Mouse (Mus musculus): Measurements from ENCODE around the gene Lpxn. TPM values are rescaled to one million over a fixed set of nuclear protein-coding genes. Genes with fewer than 3 reads are reported as not detected.

The Lpxn gene
- under 1 TPM in 1 of 2 experiments, not detected in 1; 0.17 TPM for total RNA-seq (2021)
- long read RNA-seq, experiment 1, result 0 reads
- long read RNA-seq, experiment 2, result 0 reads

DNA sequence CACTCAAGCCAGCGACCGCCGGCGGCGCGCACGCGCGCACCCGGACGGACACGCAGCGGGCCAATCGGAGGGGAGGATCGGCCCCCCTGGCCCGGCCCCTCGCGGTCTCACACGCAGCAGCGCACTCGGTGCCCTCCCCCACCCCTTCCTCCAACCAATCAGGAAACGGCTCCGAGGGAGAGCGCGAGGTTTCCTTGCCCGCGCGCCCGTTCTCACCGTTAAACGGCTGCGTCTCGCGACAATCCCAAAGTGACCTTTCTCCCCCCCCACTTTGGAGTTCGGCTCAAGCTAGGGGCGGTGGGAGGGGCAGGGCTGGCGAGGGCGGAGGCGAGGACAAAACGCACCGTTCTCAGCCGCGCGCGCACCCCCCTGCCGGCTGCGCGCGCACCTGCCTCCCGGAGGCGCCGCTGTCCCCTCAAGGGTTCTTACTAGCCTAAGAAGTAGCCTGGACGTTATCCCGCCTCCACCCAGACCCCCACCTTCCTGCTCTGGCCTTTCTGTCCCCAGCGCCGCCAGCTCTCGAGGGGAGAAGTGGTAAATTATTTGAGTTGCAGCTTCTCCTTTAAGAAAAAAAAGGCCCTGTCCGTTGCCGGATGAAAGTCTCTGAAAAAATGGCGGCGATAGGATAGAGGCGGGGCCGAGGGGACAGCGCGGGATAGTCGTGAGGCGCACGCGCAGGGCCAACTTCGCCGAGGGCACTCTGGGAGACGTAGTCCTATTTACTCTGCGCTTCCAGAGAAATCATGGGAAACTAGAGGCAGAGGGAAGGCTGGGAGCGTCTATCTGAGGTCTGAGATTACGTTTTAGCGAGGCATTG, at the start of gene Lpxn, which contains the start of gene Zfp91:
TSS of gene Lpxn (plus strand) at position 683 of the 817 bp plus-strand sequence.
TSS of gene Zfp91 (minus strand) at position 616 of the 817 bp plus-strand sequence.
- DNase-seq, result peak; percentile 99
- Histone ChIP-seq H3K4me3 (peak within 1 kb of the TSS; percentile 97), H3K27ac (peak within 1 kb of the TSS; percentile 99)
- intact Hi-C loops (cut with DNase I), result loop anchor here (5.0 to 10.0 kb wide), 3 partner anchors 73 to 783 kb away; partner anchors contain the start of gene Gm4952
- peak; percentile 10 for TF ChIP-seq CTCF (IDR thresholded peaks at IDR 0.05)

DNA sequence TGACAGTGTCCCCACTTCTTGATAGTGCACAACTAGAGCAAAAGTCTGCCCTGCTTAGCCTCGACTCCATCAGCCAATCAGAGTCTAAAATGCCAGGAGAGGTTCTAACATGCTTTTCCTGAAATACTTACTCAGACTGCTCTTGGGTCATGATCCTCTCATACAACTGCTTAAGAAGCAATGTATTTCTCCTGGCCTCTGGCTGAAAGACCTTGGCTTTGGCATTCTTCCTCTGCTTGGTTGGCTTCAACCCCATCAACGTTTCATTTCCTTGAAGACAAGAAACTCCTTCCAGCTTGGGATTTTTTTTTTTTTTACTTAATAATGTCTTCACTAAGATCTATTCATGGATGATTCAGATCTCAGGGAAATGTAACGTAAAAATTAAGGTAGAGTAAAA, 39.7 kb upstream of the Lpxn start:
- no peak for TF ChIP-seq CTCF (IDR thresholded peaks at IDR 0.05)
- intact Hi-C loops (cut with DNase I), result no loop called here
- Histone ChIP-seq H3K27ac (no peak overlapping the region), H3K4me3 (no peak overlapping the region)
- DNase-seq, result no peak

DNA sequence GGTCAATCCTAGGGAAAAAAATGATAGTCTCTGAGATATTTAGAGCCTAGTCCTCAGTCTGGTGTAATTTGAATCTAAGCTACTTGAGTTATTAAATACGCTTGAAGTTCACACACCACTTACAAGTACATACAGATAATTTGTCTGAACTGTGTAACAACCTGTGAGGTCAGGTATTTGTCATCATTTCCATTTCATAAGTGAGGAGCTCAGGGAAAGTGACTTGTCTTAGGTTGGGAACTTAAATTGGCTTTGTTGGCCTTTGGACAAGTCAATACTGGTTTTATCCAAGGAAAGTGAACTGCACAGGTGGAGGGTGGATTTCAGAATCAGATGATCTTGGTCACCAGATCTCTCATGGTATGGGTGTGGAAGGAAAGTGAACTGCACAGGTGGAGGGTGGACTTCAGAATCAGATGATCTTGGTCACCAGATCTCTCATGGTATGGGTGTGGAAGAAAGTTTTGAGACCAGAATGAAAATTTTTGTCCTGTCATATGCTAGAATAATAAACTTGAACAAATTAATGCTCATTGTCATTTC, 37.0 kb upstream of the Lpxn start:
- H3K27ac ChIP-seq, result no peak overlapping the region
- no peak for DNase-seq
- intact Hi-C loops (cut with DNase I), result no loop called here
- H3K4me3 ChIP-seq, result no peak overlapping the region
- no peak for TF ChIP-seq CTCF (IDR thresholded peaks at IDR 0.05)

DNA sequence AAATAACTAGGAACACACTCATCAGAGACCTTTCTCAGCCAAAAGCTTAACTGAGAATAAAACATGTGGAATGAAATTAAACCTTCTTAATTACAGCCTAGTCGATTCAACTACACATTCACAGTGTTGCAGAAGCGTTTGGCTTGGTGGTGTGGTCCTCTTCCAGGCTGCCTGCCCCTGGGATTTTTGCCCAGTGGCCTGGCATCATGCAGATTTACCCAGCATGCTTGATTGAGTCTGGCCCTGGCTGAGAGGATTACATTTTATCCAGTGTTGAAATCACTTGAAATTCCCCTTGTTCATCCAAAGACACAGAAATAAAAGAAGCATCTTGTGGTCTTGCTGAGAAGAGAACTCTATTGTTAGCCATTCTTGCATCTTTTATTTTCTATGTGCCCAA, 36.3 kb upstream of the Lpxn start:
- Histone ChIP-seq H3K4me3 (no peak overlapping the region), H3K27ac (no peak overlapping the region)
- peak; percentile 72 for DNase-seq
- intact Hi-C loops (cut with DNase I), result loop anchor here (5.0 kb wide), 1 partner anchor 58 kb away; no protein-coding TSS in a partner anchor
- TF ChIP-seq CTCF (IDR thresholded peaks at IDR 0.05), result no peak

DNA sequence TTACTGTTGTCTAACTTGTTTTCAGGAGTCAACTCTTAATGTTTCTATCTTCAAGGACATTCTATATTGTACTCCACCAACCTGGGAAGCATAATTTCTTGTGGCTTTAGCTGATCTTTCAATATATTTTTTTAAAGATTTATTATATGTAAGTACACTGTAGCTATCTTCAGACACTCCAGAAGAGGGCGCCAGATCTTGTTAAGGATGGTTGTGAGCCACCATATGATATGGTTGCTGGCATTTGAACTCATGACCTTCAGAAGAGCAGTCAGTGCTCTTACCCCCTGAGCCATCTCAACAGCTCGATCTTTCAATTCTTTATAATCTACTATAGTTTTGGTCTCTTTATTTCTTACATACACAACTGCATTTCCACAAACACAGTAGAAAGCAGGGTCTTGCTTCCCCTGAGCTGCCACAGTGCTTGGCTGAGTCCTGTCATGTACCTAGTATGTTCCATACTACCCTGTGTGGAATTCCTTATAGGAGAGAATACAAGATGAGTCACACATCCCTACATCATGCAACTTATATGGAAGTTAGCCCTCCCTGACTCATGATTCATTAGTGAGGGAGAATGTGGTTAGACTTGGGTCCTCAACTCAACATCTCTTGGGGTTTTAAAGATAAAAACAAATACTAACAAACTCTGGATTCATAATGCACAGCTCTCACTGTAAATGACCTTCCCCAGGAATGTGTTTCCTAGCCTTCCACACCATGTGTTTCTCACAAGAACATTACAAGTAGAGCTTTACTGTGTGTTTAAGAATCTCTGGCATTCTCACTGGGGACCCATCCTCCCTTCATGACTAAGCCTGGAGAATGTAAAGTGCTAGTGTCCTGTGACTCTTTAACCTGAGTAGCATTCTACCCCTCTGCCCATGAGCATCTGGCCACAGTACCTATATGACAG, 33.5 kb upstream of the Lpxn start:
- Histone ChIP-seq H3K4me3 (no peak overlapping the region), H3K27ac (no peak overlapping the region)
- DNase-seq, result no peak
- peak; percentile 66 for TF ChIP-seq CTCF (IDR thresholded peaks at IDR 0.05)
- intact Hi-C loops (cut with DNase I), result loop anchor here (5.0 kb wide), 1 partner anchor 55 kb away; no protein-coding TSS in a partner anchor

DNA sequence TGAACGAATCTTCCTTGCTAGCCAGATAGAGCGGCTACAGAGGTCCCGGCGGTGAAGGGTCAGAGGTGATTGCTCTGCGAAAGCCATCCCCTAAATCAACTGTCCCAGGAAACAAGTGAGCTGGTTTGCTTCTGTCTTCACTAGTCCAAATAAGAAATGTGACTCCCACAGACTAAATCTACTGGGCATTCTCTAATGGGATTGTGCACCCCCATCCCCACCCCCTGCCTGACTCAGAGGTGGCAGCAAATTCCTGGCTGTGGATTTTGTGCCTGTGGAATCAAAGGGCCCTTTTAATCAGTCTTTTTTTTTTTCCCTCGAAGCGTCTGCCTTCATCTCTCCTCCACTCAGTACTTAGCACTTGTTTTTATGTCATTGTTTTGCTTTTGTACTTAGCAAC, 30.7 kb upstream of the Lpxn start, which contains the start of gene Cntf:
TSS of gene Cntf (minus strand) at position 325 of the 400 bp plus-strand sequence.
- DNase-seq, result no peak
- TF ChIP-seq CTCF (IDR thresholded peaks at IDR 0.05), result no peak
- peak within 1 kb of the TSS; percentile 44; the same call in 1 of the 2 replicates for H3K27ac ChIP-seq
- peak within 1 kb of the TSS; percentile 13; the same call in 1 of the 2 replicates for H3K4me3 ChIP-seq
- intact Hi-C loops (cut with DNase I), result no loop called here

DNA sequence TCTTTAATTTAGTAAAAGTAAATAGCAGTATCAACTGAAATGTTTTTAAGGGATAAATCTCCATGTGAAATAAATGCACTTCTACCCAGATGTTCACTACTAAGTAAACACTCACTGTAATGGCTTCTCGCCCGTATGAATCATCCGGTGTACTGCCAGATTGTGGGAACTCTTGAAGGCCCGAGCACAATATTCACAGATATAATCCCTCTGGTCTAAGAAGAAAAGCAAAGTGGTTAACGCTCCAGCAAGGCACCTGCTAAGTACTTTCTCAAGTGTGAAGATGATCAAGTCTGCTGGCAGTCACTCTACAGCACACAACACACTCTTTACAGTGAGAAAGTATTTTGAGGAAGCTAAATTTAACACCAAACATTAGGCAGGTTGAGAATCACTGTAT, 25.1 kb upstream of the Lpxn start:
- intact Hi-C loops (cut with DNase I), result no loop called here
- TF ChIP-seq CTCF (IDR thresholded peaks at IDR 0.05), result no peak
- peak; percentile 58 for DNase-seq
- Histone ChIP-seq H3K27ac (peak overlapping the region; percentile 48; the same call in 1 of the 2 replicates), H3K4me3 (no peak overlapping the region)

DNA sequence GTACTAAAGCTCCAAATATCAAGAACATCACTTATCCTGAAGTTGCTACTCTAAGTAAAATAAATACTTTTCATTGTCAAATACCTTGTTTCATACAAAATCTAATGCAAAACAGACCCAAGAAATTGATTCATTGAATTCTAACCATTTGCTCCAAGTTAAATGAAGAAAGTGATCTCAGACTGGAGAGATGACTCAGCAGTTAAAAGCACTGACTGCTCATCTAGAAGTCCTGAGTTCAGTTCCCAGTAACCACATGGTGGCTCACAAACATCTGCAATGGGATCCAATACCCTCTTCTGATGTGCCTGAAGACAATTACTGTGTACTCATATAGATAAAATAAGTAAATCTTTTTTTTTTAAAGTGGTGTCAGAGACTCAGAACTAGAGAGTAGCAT, 15.6 kb upstream of the Lpxn start:
- intact Hi-C loops (cut with DNase I), result no loop called here

DNA sequence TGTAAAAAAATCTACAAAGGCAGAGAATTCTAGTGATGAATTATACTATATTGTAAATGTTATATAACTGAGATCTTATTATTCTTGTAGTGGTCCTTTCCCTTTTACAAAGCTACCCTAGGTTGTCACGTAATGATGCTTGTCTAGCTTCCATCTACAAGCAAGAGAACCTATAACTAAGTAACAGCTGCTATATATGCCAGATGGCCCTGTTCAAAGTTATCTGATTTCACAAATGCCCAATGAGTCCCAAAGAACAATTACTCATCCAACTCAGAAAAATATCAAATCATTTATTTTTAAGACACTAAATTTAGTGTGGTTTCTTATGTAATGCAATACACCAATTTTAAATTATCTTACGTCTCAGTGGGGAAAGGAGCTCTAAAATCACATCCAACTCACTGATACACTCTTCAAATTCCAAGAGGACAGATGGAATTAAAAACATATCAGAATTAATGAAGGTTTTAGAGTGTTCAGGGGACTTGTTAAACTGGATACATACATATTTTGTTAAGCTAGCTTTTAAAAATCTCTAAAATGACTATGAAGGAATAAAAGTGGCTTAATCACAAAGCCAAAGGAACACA, 9.1 kb upstream of the Lpxn start:
- H3K27ac ChIP-seq, result peak overlapping the region; percentile 39; the same call in 1 of the 2 replicates
- TF ChIP-seq CTCF (IDR thresholded peaks at IDR 0.05), result no peak
- intact Hi-C loops (cut with DNase I), result no loop called here
- no peak overlapping the region for H3K4me3 ChIP-seq
- DNase-seq, result no peak

More for the DNA sequence above, 15.6 kb upstream of the Lpxn start:
- H3K4me3 ChIP-seq, result no peak overlapping the region
- DNase-seq, result no peak
- no peak for TF ChIP-seq CTCF (IDR thresholded peaks at IDR 0.05)
- peak overlapping the region; percentile 9; the same call in 1 of the 2 replicates for H3K27ac ChIP-seq

DNA sequence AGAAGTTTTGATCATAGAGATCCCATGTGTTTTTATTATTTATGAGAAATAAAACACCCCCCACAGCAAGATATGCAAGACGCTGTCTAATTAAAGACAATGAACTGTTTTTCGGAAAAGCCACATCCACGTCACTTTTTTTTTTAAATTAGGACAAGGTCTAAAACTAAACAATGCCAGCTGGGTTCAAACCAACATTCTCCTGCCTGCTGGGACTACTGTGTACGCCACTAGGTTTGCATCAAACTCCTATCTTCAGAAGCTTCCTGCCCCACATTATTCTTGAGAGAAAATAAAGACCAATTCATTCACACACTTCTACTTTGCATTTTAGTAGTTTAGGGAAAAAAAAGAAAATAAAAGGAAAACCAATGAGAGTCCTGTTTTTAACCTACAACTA, 8.3 kb upstream of the Lpxn start:
- no peak for TF ChIP-seq CTCF (IDR thresholded peaks at IDR 0.05)
- Histone ChIP-seq H3K27ac (peak overlapping the region; percentile 39; the same call in 1 of the 2 replicates), H3K4me3 (no peak overlapping the region)
- DNase-seq, result no peak
- intact Hi-C loops (cut with DNase I), result no loop called here

DNA sequence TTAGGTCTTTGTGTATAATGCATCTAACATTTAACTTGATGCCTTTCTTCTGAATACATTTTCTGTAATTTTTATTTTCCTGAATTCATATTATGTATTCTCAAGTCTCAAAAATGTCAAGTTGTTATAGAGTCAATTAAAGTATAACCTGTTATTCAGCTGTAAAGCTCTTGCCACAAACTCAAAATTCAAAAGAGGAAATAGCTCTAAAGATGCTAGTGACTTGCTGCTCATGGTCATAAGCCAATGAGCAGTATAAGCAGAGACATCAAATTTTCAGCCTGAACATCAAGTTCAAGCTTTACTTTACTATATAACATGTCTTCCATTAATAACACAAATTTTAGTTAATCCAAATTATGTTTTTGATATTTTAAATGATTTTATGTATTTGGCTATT, 3.6 kb upstream of the Lpxn start:
- DNase-seq, result no peak
- intact Hi-C loops (cut with DNase I), result loop anchor here (10.0 kb wide), 1 partner anchor 198 kb away; the partner anchor contains the start of gene Gm4952
- peak overlapping the region; percentile 2; the same call in 1 of the 2 replicates for H3K4me3 ChIP-seq
- no peak for TF ChIP-seq CTCF (IDR thresholded peaks at IDR 0.05)
- H3K27ac ChIP-seq, result no peak overlapping the region
